Mouse (Mus musculus): ENCODE results near the gene Ect2.

DNA sequence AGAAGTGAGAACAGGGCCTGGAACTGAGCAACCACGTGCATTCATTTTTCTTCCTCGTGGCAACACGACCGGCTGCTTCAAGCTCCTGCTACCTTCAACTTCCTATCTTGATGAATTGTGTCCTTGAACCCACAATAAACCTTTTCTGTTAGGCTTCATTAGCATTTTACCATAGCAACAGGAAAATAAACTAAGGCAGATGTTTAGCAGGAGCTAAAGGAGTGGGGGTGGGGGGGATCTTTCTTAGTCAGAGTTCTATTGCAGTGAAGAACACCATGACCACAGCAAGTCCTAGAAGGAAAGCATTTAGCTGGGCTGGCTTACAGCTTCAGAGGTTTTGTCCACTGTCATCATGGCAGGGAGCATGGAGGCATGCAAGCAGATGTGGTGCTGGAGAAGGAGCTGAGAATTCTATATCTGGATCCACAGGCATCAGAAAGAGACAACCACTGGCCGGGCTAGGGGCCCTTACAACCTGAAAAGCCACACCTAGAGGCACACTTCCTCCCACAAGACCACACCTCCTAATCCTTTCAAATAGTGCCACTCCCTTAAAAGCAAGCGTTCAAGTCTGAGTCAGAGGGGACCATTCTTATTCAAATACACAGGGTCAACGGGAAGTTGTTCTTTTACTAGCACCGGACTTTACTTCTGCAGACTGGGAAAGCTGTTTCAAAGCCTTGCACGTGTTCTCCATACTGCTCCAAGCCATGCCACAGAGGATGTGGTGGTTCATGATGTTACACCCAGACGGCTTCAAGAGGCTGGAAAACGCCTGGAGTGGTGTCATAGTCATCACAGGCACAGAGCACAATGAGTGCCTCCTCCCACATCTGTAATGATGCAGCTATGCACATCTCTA, 90.0 kb downstream of the Ect2 start:
- TF ChIP-seq EP300 (IDR thresholded peaks at IDR 0.05; ENCODE audit: insufficient read depth, low read depth, low read length) (no peak), POLR2A (IDR thresholded peaks at IDR 0.05; ENCODE audit: insufficient read depth, low read depth, low read length) (no peak)
